Mouse (Mus musculus) adrenal gland, adult 2 months (tissue): ENCODE data around the gene Sbk1. TPM values are rescaled to one million over a fixed set of nuclear protein-coding genes. Genes with fewer than 3 reads are reported as not detected.
"Not testable (repeated sequence)": the region's sequence is repeated elsewhere in the genome, so short reads cannot be mapped to it uniquely, and the experiment has no call there.

Experiments
- DNase-seq: peaks from one replicate; pipeline ENCODE4 v3.0.0; 2021
- polyA plus RNA-seq: library from polyadenylated mRNA; depleted of rRNA; stranded (reverse); fragments of >200 nt; gene quantifications from 2 replicates; pipeline ENCODE4 v1.2.3, GENCODE M21; 2012
- total RNA-seq, 2 experiments: library from RNA; stranded (reverse); gene quantifications; 2 replicates each; pipeline ENCODE4 v1.2.3; 2021

The Sbk1 gene
- total and polyA plus RNA-seq, 3 experiments = 32.4 to 178 (median 91.1) TPM

DNA sequence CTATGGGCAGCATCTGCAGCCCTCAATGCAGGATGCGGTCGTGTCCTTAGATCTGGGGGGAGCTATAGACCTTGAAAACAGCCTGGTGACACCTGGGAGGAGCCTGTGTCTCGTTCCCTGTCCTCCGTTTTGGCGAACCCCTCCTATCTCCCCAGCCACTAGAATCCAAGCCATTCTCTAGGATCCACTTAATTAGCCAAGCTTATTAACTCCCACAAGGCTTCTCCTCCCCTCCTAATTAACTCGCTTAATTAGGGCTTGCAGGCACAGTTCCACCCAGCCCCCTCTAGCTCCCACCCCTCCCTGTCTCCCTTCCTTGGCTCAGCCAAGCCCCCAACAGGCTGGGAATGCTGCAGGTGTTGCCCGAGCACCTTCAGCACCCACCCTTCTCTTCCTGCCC, 8.5 kb upstream of the Sbk1 start:
- no peak for DNase-seq

DNA sequence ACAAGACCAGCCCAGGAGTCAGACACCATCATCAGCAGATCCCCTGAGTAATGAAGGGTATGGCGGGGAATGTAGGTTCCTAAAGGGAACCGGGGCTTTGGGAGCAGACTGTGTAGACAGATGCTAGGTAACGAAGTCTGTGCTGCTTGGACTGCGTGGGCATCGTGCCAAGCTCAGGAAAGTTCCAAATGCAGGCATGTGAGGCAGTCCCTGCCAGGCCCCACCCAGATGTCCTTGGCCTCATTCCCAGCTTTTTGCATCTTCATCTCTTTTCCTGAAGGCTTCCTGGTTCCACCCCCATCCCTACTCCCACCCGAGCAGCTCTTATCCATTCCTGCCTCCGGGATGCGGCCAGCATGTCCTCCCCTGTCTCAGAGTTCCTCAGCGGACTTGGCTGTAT, 6.5 kb upstream of the Sbk1 start:
- peak; percentile 88 for DNase-seq

- no peak for DNase-seq
Measured at GRCm38 (mm10) chr7:126266372-126266870, 6.0 kb upstream of the Sbk1 start.

DNA sequence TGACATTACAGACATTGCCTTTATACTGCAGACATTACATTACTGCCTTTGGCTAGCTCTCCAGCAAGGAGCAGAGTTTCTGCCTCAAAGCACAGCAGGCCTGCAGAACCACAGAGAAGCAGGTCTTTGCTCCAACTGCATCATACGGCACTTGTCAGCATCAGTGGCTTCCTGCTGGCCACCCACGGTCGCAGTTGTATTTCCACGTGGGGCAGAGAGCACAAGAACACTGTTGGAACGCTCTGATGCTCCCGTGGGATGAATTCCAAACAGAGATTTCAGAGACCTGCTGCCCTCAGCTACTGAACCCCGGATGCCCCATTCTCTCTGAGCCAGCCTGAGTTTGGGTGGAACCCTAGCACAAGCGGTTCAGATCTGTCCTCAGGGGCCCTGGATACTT, 4.8 kb upstream of the Sbk1 start:
- no peak for DNase-seq

DNA sequence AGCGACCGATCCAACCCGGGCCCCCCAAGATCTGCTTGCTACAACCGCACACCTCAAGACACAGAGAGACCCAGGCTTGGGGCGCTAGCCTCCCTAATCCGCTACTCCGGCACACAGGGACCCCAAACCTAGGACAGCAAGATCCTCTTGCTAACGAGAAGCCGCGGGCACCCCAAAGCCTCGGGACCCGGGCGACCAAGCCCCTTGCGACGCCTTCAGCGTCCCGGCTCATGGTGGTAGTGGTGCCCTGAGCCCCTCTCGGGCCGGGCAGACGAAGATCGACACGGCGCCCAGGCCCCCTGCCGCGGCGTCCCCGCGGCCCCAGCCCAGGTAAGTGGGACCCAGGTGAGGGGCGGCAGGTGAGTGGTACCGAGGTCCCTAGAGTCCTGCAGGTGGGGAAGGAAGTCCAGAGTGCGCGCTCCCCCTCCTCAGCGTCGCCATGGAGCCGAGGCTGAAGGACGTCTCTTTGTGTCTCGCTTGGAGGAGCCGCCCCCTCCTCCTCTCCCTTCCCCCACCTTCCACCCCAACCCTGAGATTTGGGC, 422 bp downstream of the Sbk1 start:
- peak; percentile 48 for DNase-seq

DNA sequence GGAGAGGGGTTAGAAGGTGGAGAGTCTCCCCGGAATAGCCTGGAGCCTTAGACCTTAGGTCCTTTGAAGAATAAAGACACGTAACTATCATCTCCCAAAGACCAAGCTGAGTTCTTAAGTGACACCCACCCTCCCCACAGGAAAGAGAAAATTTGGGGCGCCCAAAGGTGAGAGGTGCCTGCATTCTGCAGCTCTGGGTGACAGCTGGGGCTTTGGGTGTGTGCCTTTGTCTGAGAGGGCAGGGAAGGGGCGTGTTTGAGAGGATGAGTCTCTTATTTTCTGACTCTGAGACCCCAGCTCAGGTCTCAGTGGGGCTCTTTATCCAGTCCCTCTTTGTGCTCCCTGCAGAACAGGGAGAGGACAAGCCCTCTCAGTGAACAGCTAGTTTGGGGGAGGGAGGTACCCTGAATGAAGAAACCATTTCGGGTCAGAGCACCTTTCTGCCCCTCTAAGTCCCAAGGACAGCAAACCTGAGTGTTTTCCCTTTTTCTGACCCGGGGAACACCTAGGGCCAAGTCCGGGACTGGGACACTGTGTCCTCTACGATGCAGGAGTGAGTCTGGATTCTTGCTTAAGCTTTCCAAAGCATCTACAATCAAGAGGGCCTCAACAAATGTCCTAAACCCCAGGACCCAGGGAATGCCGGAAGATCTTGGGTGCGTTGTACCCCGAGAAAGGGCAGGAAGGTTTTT, 1.1 kb downstream of the Sbk1 start:
- DNase-seq = no peak

- peak; percentile 52 for DNase-seq
Measured at GRCm38 (mm10) chr7:126274137-126274536, 1.7 kb downstream of the Sbk1 start.

DNA sequence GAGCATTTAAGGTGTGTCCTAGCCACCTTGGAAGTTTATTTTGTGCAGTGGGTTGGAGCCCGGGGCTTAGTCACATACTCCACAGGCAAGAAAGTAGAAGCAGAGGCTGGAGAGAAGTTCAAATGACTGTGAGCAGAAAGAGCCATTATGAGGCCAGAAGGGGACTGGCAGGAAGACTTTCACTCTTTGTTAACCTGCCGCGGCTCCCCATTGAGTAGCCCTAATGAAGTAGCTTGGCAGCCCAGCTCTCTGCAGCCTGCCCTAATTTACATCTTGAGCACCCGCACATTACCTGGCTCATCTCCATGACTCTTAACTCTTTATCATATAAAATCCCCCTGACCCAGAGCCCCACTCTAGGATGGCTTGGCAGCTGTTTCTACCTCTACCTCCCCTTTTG, 2.2 kb downstream of the Sbk1 start:
- no peak for DNase-seq

GRCm38 (mm10) chr7:126275711-126276110, 3.3 kb downstream of the Sbk1 start:
- peak; percentile 87 for DNase-seq

GRCm38 (mm10) chr7:126276297-126276696, 3.9 kb downstream of the Sbk1 start:
- no peak for DNase-seq

DNA sequence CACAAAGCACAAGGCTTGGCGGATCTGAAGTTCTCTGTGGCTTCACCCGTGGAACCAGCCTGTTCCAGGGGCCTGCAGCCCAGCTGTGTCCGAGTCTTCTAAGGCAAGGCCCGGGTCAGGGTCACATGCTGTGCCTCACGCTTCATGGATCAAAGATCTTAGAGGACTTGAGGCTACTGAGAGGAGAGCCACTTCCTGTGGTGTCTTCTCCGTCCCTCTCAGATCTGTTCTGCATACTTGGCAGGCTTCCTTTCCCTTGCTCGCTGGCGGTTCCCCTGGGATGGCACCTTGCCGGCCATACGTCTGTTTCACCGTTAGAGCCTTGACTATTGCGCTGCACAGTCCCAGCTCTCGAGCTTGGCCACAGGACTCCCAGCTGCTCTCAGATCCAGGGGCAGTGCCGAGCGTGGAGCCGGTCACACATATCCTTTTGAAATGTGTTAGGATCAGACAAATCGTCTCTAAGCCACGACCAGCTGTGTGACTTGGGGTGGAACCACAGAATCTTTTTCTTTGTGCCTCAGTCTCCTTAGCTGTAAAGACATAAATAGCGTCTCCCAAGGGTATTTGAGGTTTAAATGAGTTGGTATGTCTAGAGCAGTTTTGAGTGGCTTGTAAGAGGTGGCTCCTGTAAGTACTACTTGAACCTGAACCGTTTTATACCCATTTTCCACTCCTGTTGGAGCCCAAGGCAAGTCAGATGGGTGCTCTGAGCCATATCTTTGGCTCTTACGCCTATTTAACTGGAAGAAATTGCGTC, 5.3 kb downstream of the Sbk1 start:
- peak; percentile 50 for DNase-seq

GRCm38 (mm10) chr7:126278799-126279198, 6.4 kb downstream of the Sbk1 start:
- no peak for DNase-seq

- no peak for DNase-seq
Measured at GRCm38 (mm10) chr7:126279774-126280482, 7.5 kb downstream of the Sbk1 start.

- DNase-seq = peak; percentile 58
Measured at GRCm38 (mm10) chr7:126280696-126281095, 8.3 kb downstream of the Sbk1 start.

DNA sequence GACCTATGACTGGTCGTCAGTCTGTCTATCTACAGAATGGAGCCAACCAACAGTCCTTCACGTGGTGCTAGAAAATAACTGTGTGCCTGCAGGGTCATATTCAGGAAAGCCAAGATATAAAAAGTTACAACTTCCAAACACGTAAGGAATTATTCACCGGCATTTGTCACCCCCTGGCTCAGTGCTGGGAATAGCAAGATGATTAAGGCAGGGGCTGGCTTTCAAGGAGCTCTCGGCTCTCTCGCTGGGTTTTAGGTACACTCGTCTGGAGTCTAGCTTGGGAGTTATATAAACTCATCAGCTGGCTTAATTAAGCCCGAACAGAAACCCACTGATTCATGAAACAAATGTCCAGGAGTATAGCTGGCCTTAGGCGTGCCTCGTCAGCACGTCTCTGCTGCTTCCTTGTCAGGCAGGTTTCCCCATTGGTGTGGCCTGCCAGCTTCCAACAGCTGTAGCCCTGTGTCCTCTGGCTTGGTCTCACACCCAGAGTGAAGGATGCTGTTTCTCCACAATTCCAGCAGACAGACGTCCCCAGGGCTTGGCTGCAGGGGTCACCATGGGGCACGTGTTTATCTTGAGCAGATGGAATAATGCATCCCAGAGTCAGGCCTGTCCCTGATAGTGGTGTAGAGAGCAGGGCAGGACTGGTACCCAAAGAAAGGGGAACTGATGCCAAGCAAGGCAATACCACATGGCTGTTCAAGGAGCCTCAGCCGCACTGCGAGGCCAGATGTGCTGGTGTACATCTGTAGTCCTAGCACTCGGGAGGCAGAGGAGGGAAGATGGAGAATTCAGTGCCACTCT, 9.7 kb downstream of the Sbk1 start:
- no peak for DNase-seq

DNA sequence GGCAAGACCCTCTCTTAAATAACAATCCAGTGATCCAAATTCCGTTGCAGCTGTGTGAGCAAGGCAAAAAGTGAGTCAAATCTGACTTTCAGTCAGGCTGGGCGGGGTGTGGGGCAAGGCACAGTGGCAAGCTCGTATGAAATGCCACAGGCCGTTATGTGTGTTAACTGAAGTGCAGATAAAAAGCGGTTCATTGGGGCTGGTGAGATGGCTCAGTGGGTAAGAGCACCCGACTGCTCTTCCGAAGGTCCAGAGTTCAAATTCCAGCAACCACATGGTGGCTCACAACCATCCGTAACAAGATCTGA, 10.2 kb downstream of the Sbk1 start:
- DNase-seq = not testable (repeated sequence)

GRCm38 (mm10) chr7:126284021-126284420, 11.6 kb downstream of the Sbk1 start:
- no peak for DNase-seq

DNA sequence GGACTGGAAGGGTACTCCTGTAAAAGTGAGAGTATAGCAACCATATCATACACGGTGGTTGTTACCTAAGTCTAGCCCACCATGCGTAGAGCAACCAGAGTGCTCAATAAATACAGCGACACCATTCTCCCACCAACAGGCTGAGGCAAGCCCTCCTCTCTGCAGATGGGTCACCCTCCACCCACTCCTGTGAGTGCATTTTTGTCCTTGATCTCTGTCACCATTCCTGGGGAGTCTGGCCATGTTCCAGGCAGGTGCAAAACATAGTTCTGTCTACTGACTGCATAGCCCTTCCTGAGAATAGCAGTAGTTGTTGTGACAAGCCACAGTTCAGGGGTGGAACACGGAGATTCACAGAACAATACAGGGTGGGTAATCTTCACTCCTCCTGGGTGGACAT, 12.0 kb downstream of the Sbk1 start:
- no peak for DNase-seq

GRCm38 (mm10) chr7:126284865-126285264, 12.4 kb downstream of the Sbk1 start:
- peak; percentile 83 for DNase-seq

DNA sequence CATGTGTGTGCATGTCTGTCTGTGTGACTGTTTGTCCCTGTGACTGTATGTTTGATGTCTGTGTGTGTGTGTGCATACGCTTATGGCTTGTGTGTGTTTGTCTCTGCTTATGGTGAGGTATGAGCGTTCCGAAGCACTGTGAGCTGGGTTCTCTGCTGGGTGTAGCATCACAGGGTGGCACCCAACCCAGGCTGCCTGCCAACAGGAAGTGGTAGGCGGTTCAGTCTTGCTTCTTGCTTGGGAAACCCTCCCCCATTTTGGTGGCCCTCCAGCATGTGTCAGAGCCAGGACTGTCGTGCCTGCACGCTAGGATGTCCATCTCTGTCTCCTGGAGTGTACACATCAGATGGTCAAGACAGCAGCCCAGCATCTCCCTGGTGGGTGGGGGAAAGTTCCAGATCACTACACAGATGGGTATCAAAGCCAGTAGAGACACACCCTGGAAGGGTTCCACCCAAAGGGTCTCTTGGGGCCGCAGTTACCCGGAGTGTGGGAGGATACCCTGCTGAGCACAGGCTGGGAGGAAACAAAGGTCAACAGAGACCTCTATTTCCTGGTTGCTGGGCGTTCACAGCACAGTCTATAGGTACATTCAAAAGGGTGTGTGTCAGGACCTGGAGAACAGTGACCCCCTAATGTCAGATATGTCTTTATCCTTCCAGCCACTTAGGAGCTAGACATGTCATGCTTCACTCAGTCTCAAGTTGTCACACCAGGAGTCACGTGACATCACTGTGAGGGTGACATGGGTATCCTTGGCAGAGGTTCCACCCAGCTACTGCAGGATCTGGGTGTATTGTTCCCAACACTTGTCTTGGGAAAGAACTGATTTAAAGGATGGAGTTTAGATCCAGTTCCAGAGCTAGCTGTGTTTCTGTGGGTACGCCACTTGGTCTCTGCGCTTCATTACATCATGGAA, 13.1 kb downstream of the Sbk1 start:
- DNase-seq = peak; percentile 73

- no peak for DNase-seq
Measured at GRCm38 (mm10) chr7:126286311-126286710, 13.9 kb downstream of the Sbk1 start.
